Mouse (Mus musculus) left cerebral cortex, postnatal 25 days (tissue): ENCODE measurements around the gene Tcf19. TPM values are rescaled to one million over a fixed set of nuclear protein-coding genes. Genes with fewer than 3 reads are reported as not detected.
A peak's percentile ranks its signal among the peaks of the same experiment; 100 is the strongest.
"Not testable (repeated sequence)": the region's sequence is repeated elsewhere in the genome, so short reads cannot be mapped to it uniquely, and the experiment has no call there.

Source experiments
- DNase-seq, 2 experiments: peaks; one replicate each; pipeline ENCODE4 v3.0.0; 2022; ENCODE audit warnings: low spot score in 2 of 2, mixed read lengths in 1 of 2
- intact Hi-C: fragments of 180-260 bp; cut with DNase I; formaldehyde crosslinking; loops from one replicate; pipeline ENCODE4 v1.15.1; 2025
- total RNA-seq, 2 experiments: library from RNA; stranded (reverse); gene quantifications; 2 replicates each; pipeline ENCODE4 v1.2.3; 2021

Tcf19 gene
- total RNA-seq, 2 experiments from 2014 or later: 9.5 to 10.3 TPM

DNA sequence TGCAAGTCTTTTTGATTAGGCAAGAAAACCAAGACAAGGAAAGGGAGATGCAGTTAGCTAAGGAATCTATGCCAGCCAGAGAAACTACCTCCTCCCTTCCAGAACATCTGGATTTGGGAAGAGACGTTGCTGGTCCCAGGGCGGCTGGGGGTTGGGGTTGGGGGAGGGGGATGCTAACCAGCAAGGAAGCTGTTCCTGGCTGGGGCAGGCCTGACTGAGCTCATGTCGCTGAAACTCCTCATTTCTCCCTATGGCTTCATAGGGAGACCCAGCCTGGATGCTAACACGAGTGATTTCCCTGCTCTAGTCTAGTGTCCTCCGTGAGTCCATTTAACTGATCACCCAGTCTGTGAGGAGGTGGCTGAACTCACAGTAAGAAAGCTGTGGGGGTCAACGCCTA is 14.4 kb downstream of the Tcf19 start:
- no peak for DNase-seq
- intact Hi-C loops: no loop called here

DNA sequence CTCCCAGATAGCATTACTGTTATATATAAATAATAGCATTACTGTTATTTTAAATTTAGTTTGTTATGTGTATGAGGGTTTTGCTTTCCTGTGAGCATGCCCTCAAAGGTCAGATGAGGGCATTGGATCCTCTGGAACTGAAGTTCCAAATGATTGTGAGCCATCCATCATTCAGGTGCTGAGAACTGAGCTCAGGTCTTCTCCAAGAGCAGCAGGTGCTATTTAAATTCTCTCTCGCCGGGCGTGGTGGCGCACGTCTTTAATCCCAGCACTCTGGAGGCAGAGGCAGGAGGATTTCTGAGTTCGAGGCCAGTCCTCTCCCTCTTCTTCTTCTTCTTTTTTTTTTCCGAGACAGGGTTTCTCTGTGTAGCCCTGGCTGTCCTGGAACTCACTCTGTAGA is 19.5 kb downstream of the Tcf19 start:
- no peak for DNase-seq
- intact Hi-C loops: loop anchor here (5.0 kb wide), 1 partner anchor 80 kb away; no protein-coding TSS in a partner anchor

DNA sequence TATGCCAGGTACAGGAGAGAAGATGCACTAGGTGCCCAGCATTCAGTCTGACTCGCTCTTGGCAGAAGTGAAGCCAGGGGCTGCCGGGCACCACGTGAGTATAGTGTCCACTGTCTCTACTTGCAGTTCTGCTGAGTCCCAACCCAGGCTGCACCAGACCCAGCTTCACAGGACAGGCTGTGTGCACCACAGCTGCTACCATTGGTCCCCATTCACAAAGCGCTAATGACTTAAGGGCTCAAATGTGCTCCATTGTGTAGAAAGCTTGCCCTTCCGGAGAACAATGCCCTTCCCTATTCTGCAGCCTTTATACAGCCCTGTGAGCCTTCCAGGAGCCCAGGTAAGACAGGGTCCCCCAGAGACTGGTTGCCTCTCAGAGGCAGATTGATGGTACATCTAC is 26.3 kb downstream of the Tcf19 start:
- intact Hi-C loops: no loop called here
- no peak for DNase-seq

DNA sequence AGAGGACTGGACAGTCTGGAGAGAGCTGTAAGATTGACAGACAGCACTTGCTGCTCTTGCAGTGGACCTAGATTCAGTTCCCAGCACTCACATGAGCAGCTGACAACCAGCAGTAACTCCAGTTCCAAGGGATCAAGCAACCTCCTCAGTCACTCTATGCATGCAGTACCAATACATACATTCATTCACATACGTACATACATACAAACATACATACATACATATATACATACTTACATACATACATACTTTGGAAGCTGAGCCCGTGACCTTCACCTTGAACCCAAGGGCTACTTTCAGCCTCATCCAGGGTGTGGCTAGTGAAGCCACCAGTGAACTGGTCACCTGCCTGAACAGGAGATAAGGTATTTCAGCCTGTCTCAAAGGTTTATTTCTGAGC is 28.6 kb downstream of the Tcf19 start:
- DNase-seq: no peak
- intact Hi-C loops: no loop called here

DNA sequence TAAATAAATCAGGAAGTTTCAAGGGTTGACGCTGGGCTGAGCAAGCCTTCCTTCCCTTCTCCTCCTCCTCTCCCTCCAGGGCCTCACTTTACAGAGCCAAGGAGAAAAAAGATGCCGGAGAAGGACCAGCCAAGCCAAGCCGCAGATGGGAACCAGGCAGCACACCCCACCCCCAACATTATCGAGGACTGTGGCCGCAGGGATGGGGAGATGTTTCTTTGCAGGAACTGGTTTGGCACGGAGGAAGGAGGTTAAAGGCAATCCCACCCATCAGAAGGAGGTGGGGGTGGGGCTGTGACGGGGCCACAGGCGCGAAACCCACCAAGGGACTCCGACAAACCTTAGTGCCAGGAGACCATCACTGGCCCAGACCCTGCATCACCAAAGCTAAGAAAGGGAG is 29.9 kb downstream of the Tcf19 start:
- intact Hi-C loops: no loop called here
- no peak for DNase-seq

DNA sequence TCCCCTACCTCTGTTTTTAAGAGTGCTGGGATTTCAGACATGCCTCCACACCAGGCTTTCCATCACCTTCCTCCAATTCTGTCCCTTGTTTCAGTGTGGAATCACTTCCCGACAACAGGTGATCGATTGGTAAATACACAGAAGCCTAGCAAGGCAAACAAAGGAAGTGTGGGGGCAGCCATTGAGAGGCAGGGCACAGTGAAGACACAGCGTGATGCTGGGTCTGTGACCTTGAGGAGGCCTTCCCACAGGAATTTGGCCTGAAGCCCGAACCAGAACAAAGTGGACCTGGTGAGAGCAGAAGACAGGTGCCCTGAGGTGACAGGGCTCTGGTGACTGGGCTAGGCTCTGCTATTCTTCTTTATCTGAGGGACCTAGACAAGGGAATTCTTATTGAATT is 30.9 kb downstream of the Tcf19 start:
- DNase-seq: no peak
- intact Hi-C loops: loop anchor here (2.0 kb wide), 1 partner anchor 49 kb away; no protein-coding TSS in a partner anchor

DNA sequence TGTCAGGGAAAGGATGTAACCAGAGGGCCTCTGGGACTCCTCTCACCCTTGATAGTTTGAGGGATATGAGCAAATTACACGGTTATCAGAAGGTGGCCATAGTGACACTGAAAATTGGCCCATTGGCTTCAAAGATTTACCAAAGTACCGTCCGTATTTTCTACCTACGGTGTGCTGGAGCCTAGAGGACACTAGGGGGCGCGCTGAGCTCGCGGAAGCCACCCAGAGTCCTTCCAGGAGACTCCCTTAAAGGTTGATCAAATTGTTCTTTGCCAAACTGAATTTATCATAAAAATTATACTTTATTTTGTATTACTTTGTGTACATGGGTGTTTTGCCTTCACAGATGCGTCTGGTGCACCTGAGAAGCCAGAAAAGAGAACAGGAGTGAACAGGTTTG is 32.6 kb downstream of the Tcf19 start:
- peak; percentile 53 to 63 for DNase-seq
- intact Hi-C loops: loop anchor here (2.0 kb wide), 1 partner anchor 51 kb away; no protein-coding TSS in a partner anchor

DNA sequence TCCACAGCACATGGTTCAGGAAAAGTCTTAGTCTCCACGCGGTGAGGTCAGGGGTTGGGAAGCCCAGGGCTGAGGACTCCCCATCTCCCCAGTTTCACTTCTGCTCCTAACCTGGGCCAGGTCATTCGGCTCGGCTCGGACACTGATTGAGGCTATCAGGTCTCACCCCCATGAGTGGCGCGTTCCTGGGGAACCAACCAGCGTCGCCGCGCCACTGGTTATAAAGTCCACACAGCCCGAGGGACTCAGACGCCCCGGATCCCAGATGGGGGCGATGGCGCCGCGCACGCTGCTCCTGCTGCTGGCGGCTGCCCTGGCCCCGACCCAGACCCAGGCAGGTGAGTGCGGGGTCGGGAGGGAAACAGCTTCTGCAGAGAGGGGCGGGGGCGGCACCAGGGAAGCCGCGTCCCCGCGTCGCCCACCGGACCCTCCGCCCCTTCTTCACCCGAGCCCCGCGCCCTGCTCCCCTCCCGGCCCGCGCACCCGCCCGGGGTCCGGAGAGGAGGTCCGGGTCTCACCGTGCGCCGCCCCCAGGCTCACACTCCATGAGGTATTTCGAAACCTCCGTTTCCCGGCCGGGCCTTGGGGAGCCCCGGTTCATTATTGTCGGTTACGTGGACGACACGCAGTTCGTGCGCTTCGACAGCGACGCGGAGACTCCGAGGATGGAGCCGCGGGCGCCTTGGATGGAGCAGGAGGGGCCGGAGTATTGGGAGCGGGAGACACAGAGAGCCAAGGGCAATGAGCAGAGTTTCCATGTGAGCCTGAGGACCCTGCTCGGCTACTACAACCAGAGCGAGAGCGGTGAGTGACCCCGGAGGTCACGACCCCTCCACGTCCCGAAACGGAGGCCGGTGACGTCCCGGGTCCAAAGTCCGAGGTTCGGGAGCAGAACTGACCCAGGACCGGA is 46.5 kb downstream of the Tcf19 start, which contains the start of gene H2-Q10:
TSS of gene H2-Q10 (plus strand) at position 248 of the 910 bp plus-strand sequence.
- intact Hi-C loops: no loop called here
- DNase-seq: no peak

DNA sequence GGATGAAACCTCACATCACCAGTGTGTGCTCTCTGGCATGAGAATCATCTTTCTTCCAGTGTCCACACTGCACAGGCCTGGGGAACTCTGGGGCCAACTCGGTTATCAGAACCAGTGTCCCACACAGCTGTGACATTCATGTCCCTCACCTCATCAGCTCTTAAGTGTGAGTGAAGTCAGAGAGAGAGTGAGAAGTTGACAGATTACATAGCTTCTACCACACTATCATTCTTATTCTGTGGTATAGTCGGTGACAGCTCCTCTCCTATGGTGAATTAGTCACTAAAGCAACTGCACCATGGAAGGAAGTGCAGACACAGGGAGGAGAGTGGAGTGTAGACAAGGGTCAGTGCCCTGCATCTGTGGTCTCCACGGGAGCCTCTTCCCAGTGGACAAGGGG is 47.7 kb downstream of the Tcf19 start:
- intact Hi-C loops, DNase-seq: not testable (repeated sequence)

DNA sequence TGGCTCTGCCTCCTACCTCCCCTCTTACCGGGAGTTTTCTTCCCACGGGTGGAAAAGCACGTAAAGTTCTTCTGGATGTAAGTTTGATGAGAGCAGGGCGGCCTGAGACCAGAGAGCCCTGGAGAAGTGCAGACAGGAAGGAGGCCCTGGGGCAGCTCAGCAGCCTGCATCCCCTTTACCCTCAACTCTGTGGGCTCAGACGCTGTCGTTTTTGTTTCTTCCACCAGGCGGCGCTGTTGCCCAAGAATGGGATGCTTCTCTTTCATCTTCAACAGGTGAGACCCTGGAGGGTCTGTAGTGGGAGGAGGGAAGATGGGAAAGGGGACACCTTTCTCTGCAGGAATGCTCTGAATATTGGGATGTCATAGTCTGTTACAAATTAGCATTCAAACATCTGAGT is 51.0 kb downstream of the Tcf19 start:
- intact Hi-C loops, DNase-seq: not testable (repeated sequence)

Other genes with a start within 250 kb of the Tcf19 start
- gene H2-Q1, start 196.4 kb downstream of the Tcf19 start, total RNA-seq: under 1 TPM; 0.39 to 0.96 TPM
- gene H2-Q2, start 174.6 kb downstream of the Tcf19 start, total RNA-seq: under 1 TPM; 0.30 to 0.78 TPM
- gene H2-Q4, start 137.2 kb downstream of the Tcf19 start, total RNA-seq: 1 to 10 TPM; 1.4 to 1.9 TPM
- gene H2-Q6, start 92.0 kb downstream of the Tcf19 start, total RNA-seq: under 1 TPM in 1 of 2 experiments, not detected in 1; 0.34 TPM
- gene H2-Q7, start 77.7 kb downstream of the Tcf19 start, total RNA-seq: under 1 TPM; 0.30 to 0.34 TPM
- gene H2-Q10, start 46.7 kb downstream of the Tcf19 start, total RNA-seq: under 1 TPM; 0.09 to 0.39 TPM
- not detected for gene Pou5f1, start 10.8 kb downstream of the Tcf19 start, total RNA-seq
- 10 to 100 TPM; 10.0 to 11.9 TPM for gene Cchcr1, start 276 bp upstream of the Tcf19 start, total RNA-seq
- under 1 TPM; 0.60 to 0.82 TPM for gene Psors1c2, start 16.4 kb upstream of the Tcf19 start, total RNA-seq
- 1 to 10 TPM; 1.1 to 1.3 TPM for gene Cdsn, start 35.3 kb upstream of the Tcf19 start, total RNA-seq
- gene 2300002M23Rik, start 50.6 kb upstream of the Tcf19 start, total RNA-seq: not detected
- not detected for gene Sfta2, start 84.7 kb upstream of the Tcf19 start, total RNA-seq
- gene Gm9573, start 109.8 kb upstream of the Tcf19 start, total RNA-seq: not detected
- gene Mucl3, start 126.9 kb upstream of the Tcf19 start, total RNA-seq: not detected
- 10 to 100 TPM; 31.1 to 32.6 TPM for gene Vars2, start 150.8 kb upstream of the Tcf19 start, total RNA-seq
- gene Gtf2h4, start 156.9 kb upstream of the Tcf19 start, total RNA-seq: 10 to 100 TPM; 27.7 to 28.9 TPM
- gene Ddr1, start 187.8 kb upstream of the Tcf19 start, total RNA-seq: 10 to 100 TPM; 51.9 to 55.4 TPM